Mouse (Mus musculus): Measurements from ENCODE around the gene Fnbp1l. TPM values are rescaled to one million over a fixed set of nuclear protein-coding genes. Genes with fewer than 3 reads are reported as not detected.

The Fnbp1l gene
- 76.8 and 85.8 TPM in 2 replicates for polyA plus RNA-seq (2014; fragmentation: Nextera tagmentation; extraction: Ambion mirVana)

DNA sequence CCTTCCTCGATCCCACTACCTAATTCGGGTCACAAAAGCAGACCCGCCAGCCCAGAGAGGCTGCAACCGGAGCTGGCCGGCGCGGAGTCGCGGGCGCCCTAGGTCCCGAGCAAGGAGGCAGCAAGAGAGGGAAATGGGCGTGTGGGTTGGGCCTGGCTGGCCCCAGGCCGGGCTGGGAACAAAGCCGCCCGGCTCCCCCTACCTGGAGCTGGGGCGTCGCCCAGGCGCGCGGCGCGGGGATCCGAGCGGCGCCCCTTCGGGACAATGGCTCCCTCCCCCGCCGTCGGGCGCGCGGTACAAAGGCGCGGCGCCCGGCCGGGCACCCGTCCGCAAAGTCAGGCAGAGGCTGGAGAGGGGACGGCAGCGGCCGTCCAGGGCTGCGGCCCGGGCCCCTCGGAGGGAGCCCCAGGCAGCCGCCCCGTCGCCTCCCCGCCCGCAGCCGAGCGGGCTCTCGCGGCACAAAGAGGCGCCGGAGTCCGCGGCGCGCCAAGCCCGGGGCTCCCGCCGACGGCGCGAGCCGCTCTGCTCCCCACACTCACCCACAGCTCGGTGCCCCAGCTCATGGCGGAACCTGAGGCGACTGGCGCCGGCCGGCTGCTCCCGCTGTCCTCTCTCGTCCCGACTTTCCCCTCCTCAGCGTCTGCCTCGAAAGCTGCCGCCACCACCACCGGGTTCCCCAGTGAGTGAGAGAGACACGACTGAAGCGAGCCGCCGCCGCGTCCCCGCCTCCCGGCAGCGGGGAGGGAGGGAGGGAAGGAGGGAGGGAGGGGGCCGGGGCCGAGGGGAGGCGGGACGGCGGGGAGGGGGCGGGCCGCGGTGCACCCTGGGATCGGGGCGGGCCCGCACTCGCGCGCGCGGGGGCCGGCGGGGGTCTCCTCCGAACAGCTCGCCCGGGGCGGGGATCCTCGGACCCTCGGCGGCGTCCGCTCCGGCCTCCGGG is at the start of gene Fnbp1l:
Fnbp1l (minus strand) TSS at position 725 of the 940 bp plus-strand sequence.
- peak; percentile 89 for ATAC-seq (ENCODE audit: low FRiP score)
- peak within 1 kb of the TSS; percentile 100 for H3K9ac ChIP-seq (ENCODE audit: low read length)
- H3K27ac ChIP-seq (ENCODE audit: low read depth, low read length), result peak within 1 kb of the TSS; percentile 95
- H3K36me3 ChIP-seq (ENCODE audit: control insufficient read depth, insufficient read depth, low read length), result no peaks in the 10 kb centered on the region
- peaks cover 20% of the 10 kb centered on the region for H3K4me1 ChIP-seq (ENCODE audit: control insufficient read depth, insufficient read depth, low read length)
- H3K4me3 ChIP-seq (ENCODE audit: low read depth, low read length), result peak within 1 kb of the TSS; percentile 98
- no peaks in the 10 kb centered on the region for H3K9me3 ChIP-seq (ENCODE audit: control insufficient read depth, low read length)
- under 1% methylated on average over 86 of the region's 118 CpGs for WGBS
- peak; percentile 98 for DNase-seq (ENCODE audit: low spot score, missing footprints)
- no peaks in the 10 kb centered on the region for H3K27me3 ChIP-seq (ENCODE audit: control insufficient read depth, insufficient read depth, low read length)
- peak within 1 kb of the TSS; percentile 79 for H3K4me2 ChIP-seq

DNA sequence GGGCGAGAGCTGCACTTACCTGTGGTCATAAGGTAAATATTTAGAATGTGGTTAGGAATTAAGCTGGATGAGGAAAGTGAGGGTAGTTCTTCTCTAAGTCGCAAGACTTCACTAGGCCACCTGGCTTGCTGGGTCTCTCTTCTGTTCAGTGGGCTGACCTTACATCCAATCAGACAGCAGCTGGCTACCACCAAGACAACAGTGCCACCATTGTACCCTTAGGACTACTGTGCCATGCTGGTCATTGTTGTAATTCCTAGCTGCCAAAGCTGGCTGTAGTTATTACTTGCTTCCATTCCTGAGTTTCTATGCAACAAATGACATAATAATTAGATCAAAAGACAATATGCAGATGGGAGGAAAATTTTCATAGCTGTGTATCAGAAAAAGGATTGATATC is 41.3 kb upstream of the Fnbp1l start:
- ATAC-seq (ENCODE audit: low FRiP score) (no peak), DNase-seq (ENCODE audit: low spot score, missing footprints) (no peak)
- no peaks in the 10 kb centered on the region for H3K27me3 ChIP-seq (ENCODE audit: control insufficient read depth, insufficient read depth, low read length)
- no peak overlapping the region for H3K4me2 ChIP-seq
- H3K4me1 ChIP-seq (ENCODE audit: control insufficient read depth, insufficient read depth, low read length), result no peaks in the 10 kb centered on the region
- no peaks in the 10 kb centered on the region for H3K36me3 ChIP-seq (ENCODE audit: control insufficient read depth, insufficient read depth, low read length)
- no peak overlapping the region for H3K9ac ChIP-seq (ENCODE audit: low read length)
- H3K9me3 ChIP-seq (ENCODE audit: control insufficient read depth, low read length), result no peaks in the 10 kb centered on the region
- H3K4me3 ChIP-seq (ENCODE audit: low read depth, low read length), result no peak overlapping the region
- H3K27ac ChIP-seq (ENCODE audit: low read depth, low read length), result no peak overlapping the region
- 79% methylated on average over 2 of the region's 2 CpGs for WGBS

- H3K27me3 ChIP-seq (ENCODE audit: control insufficient read depth, insufficient read depth, low read length), result no peaks in the 10 kb centered on the region
- no peaks in the 10 kb centered on the region for H3K4me1 ChIP-seq (ENCODE audit: control insufficient read depth, insufficient read depth, low read length)
- no peaks in the 10 kb centered on the region for H3K36me3 ChIP-seq (ENCODE audit: control insufficient read depth, insufficient read depth, low read length)
- no peak overlapping the region for H3K27ac ChIP-seq (ENCODE audit: low read depth, low read length)
- no peaks in the 10 kb centered on the region for H3K9me3 ChIP-seq (ENCODE audit: control insufficient read depth, low read length)
- ATAC-seq (ENCODE audit: low FRiP score) (no peak), DNase-seq (ENCODE audit: low spot score, missing footprints) (no peak)
- no peak overlapping the region for H3K4me2 ChIP-seq
- H3K9ac ChIP-seq (ENCODE audit: low read length), result no peak overlapping the region
- H3K4me3 ChIP-seq (ENCODE audit: low read depth, low read length), result no peak overlapping the region
- 87% methylated on average over 5 of the region's 5 CpGs for WGBS
Measured at GRCm38 (mm10) chr3:122659261-122659917, 39.9 kb upstream of the Fnbp1l start.

DNA sequence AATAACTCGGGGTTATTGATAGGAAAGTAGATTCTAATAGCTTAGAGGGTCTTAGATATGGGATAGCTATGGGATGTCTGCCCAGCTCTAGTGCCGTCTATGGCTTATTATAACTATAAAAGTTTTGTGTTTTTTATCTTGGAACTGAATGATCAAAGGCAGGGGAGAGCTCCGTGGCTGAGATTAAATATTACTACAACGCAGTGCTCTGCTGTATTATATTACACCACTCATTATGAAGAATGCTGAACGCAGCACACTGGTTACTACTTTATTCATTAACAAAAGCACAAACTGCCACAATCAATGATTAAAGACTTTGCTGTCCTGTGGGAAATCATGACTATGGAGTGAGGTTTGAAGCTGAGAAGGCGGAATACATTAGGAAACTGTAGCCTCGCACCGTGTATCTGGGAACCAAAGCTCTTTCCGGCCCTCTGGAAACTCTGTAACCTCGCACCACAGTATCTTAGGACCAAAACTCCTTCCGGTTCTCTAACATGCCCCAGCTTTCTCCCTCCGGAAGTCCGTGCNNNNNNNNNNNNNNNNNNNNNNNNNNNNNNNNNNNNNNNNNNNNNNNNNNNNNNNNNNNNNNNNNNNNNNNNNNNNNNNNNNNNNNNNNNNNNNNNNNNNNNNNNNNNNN is 27.8 kb upstream of the Fnbp1l start:
- ATAC-seq (ENCODE audit: low FRiP score) (no peak), DNase-seq (ENCODE audit: low spot score, missing footprints) (no peak)
- Histone ChIP-seq H3K27me3 (ENCODE audit: control insufficient read depth, insufficient read depth, low read length) (no peaks in the 10 kb centered on the region), H3K4me2 (no peak overlapping the region), H3K36me3 (ENCODE audit: control insufficient read depth, insufficient read depth, low read length) (no peaks in the 10 kb centered on the region), H3K27ac (ENCODE audit: low read depth, low read length) (no peak overlapping the region), H3K9me3 (ENCODE audit: control insufficient read depth, low read length) (no peaks in the 10 kb centered on the region), H3K4me1 (ENCODE audit: control insufficient read depth, insufficient read depth, low read length) (no peaks in the 10 kb centered on the region), H3K4me3 (ENCODE audit: low read depth, low read length) (no peak overlapping the region), H3K9ac (ENCODE audit: low read length) (no peak overlapping the region)
- 74% methylated on average over 13 of the region's 13 CpGs for WGBS

DNA sequence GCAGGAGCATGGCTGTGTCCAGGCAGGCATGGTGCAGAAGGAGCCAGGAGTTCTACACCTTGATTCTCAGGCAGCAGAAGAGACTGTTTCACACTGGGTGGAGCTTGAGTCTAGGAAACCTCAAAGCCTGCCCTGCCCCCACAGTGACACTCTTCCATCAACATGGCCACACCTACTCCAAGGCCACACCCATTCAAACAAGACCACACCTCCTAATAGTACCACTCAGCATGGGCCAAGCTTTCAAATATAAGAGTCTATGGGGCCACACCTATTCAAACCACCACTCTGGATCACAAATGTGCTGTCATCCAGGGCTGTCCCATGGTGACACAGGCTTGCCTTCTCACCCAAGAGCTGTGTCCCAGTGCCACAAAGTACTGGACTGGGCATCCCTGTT is 20.8 kb upstream of the Fnbp1l start:
- ATAC-seq (ENCODE audit: low FRiP score) (no peak), DNase-seq (ENCODE audit: low spot score, missing footprints) (no peak)
- H3K4me2 ChIP-seq, result no peak overlapping the region
- H3K9ac ChIP-seq (ENCODE audit: low read length), result no peak overlapping the region
- H3K9me3 ChIP-seq (ENCODE audit: control insufficient read depth, low read length), result no peaks in the 10 kb centered on the region
- H3K27me3 ChIP-seq (ENCODE audit: control insufficient read depth, insufficient read depth, low read length), result no peaks in the 10 kb centered on the region
- H3K36me3 ChIP-seq (ENCODE audit: control insufficient read depth, insufficient read depth, low read length), result no peaks in the 10 kb centered on the region
- no peak overlapping the region for H3K4me3 ChIP-seq (ENCODE audit: low read depth, low read length)
- H3K27ac ChIP-seq (ENCODE audit: low read depth, low read length), result no peak overlapping the region
- H3K4me1 ChIP-seq (ENCODE audit: control insufficient read depth, insufficient read depth, low read length), result no peaks in the 10 kb centered on the region

DNA sequence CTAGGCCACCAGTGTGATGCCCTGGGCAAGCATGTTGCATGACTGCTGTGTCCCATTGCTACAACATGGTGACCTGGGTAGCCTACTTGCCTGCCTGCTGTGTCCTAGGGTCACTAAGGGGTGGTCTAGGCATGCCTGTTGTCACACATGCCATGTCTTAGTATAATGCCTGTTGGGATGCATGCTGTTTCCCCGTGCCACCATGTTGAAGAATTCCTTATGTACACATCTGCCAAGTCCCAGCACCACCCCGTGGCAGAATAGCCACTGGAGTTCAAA is 19.6 kb upstream of the Fnbp1l start:
- peak; percentile 47 for ATAC-seq (ENCODE audit: low FRiP score)
- no peak overlapping the region for H3K9ac ChIP-seq (ENCODE audit: low read length)
- H3K36me3 ChIP-seq (ENCODE audit: control insufficient read depth, insufficient read depth, low read length), result no peaks in the 10 kb centered on the region
- WGBS, result 78% methylated on average over 2 of the region's 2 CpGs
- no peak overlapping the region for H3K27ac ChIP-seq (ENCODE audit: low read depth, low read length)
- H3K27me3 ChIP-seq (ENCODE audit: control insufficient read depth, insufficient read depth, low read length), result no peaks in the 10 kb centered on the region
- no peaks in the 10 kb centered on the region for H3K9me3 ChIP-seq (ENCODE audit: control insufficient read depth, low read length)
- no peak overlapping the region for H3K4me2 ChIP-seq
- DNase-seq (ENCODE audit: low spot score, missing footprints), result no peak
- H3K4me1 ChIP-seq (ENCODE audit: control insufficient read depth, insufficient read depth, low read length), result no peaks in the 10 kb centered on the region
- H3K4me3 ChIP-seq (ENCODE audit: low read depth, low read length), result no peak overlapping the region

DNA sequence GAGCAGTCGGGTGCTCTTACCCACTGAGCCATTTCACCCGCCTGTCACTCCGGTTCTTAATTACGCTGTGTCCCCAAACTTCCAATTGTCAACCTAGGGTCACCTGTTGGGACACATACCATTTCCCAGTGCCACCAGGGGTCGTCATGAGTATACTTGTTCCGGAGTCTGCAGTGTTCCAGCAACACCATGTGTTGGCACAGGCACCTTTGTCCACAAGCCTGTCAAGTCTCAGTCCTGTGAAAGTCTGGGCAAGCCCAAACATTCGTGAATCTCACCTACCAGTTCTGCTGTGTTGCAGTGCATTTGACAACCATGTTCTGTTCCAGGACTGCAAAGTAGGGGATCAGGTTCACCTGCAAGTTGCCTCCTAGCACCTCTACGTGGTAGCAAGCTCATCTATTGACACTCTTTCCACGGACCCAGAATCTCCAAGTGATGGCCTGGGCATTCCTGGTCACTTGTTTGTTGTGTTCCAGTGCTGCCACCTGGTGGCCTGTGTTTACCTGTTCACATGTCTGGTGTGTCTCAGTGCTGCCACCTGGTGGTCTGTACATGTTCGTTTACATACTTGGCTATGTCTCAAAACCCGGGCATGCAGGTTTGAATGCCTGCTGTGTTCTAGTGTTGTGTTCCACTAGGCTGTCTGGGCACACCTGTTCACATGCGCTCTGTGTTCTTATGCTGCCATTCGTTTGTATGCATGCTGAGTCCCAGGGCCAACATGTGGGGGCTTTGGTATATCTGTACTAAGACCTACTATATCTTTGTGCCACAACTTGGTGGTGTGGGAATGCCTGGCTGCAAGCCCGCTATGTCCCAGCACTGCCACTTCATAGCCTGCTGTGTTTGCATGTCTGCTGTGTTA is 19.0 kb upstream of the Fnbp1l start:
- H3K4me3 ChIP-seq (ENCODE audit: low read depth, low read length), result no peak overlapping the region
- WGBS, result 40% methylated on average over 14 of the region's 14 CpGs
- H3K27me3 ChIP-seq (ENCODE audit: control insufficient read depth, insufficient read depth, low read length), result no peaks in the 10 kb centered on the region
- H3K4me2 ChIP-seq, result no peak overlapping the region
- DNase-seq (ENCODE audit: low spot score, missing footprints), result peak; percentile 99
- H3K9me3 ChIP-seq (ENCODE audit: control insufficient read depth, low read length), result no peaks in the 10 kb centered on the region
- H3K4me1 ChIP-seq (ENCODE audit: control insufficient read depth, insufficient read depth, low read length), result no peaks in the 10 kb centered on the region
- peak; percentile 76 for ATAC-seq (ENCODE audit: low FRiP score)
- H3K27ac ChIP-seq (ENCODE audit: low read depth, low read length), result no peak overlapping the region
- no peak overlapping the region for H3K9ac ChIP-seq (ENCODE audit: low read length)
- no peaks in the 10 kb centered on the region for H3K36me3 ChIP-seq (ENCODE audit: control insufficient read depth, insufficient read depth, low read length)

- no peaks in the 10 kb centered on the region for H3K9me3 ChIP-seq (ENCODE audit: control insufficient read depth, low read length)
- DNase-seq (ENCODE audit: low spot score, missing footprints) (no peak), ATAC-seq (ENCODE audit: low FRiP score) (no peak)
- no peaks in the 10 kb centered on the region for H3K4me1 ChIP-seq (ENCODE audit: control insufficient read depth, insufficient read depth, low read length)
- 78% methylated on average over 1 of the region's 1 CpGs for WGBS
- no peaks in the 10 kb centered on the region for H3K36me3 ChIP-seq (ENCODE audit: control insufficient read depth, insufficient read depth, low read length)
- no peaks in the 10 kb centered on the region for H3K27me3 ChIP-seq (ENCODE audit: control insufficient read depth, insufficient read depth, low read length)
- no peak overlapping the region for H3K27ac ChIP-seq (ENCODE audit: low read depth, low read length)
- no peak overlapping the region for H3K4me3 ChIP-seq (ENCODE audit: low read depth, low read length)
- no peak overlapping the region for H3K4me2 ChIP-seq
- no peak overlapping the region for H3K9ac ChIP-seq (ENCODE audit: low read length)
Measured at GRCm38 (mm10) chr3:122637280-122637679, 17.8 kb upstream of the Fnbp1l start.
